Mouse (Mus musculus) embryonic facial prominence, embryonic 12.5 days (tissue): ENCODE measurements around the gene Dppa5a. TPM values are rescaled to one million over a fixed set of nuclear protein-coding genes. Genes with fewer than 3 reads are reported as not detected.
"Not testable (repeated sequence)": the region's sequence is repeated elsewhere in the genome, so short reads cannot be mapped to it uniquely, and the experiment has no call there.

ENCODE experiments used
- ATAC-seq: fragments of 200-750 bp; cut with Nextera tagmentation; 2 replicates; pipeline ENCODE4 v1.8.0; 2017; ENCODE audit not compliant: insufficient number of reproducible peaks, insufficient read depth, low FRiP score, low TSS enrichment
- H3K27ac ChIP-seq: fragments of 300-500 bp; sonication (generic); 2 replicates; pipeline ENCODE4 v1.5.1; 2016; ENCODE audit warnings: mild to moderate bottlenecking
- H3K27me3 ChIP-seq: fragments of 300-500 bp; sonication (generic); 2 replicates; pipeline ENCODE4 v1.6.1; 2016; ENCODE audit warnings: mild to moderate bottlenecking, moderate library complexity
- H3K36me3 ChIP-seq: fragments of 300-500 bp; sonication (generic); 2 replicates; pipeline ENCODE4 v1.6.1; 2016; ENCODE audit warnings: mild to moderate bottlenecking
- H3K4me1 ChIP-seq: fragments of 300-500 bp; sonication (generic); 2 replicates; pipeline ENCODE4 v1.6.1; 2016
- H3K4me2 ChIP-seq: fragments of 300-500 bp; sonication (generic); replicated peaks from 2 replicates; pipeline ENCODE4 v1.6.1; 2016; ENCODE audit warnings: mild to moderate bottlenecking, moderate library complexity
- H3K4me3 ChIP-seq: fragments of 300-500 bp; sonication (generic); 2 replicates; pipeline ENCODE4 v1.5.1; 2016; ENCODE audit warnings: mild to moderate bottlenecking
- H3K9ac ChIP-seq: fragments of 300-500 bp; sonication (generic); 2 replicates; pipeline ENCODE4 v1.6.1; 2016; ENCODE audit warnings: mild to moderate bottlenecking, moderate library complexity
- H3K9me3 ChIP-seq: fragments of 300-500 bp; sonication (generic); 2 replicates; pipeline ENCODE4 v1.6.1; 2016; ENCODE audit warnings: mild to moderate bottlenecking, moderate library complexity
- WGBS: fragments of 180-500 bp; shearing (Covaris S2); methylation state at CpG from one replicate; pipeline ENCODE4 v1.1.7; 2016; 5-methylcytosine and 5-hydroxymethylcytosine counted together
- polyA plus RNA-seq: library from polyadenylated mRNA; unstranded; fragments of >200 nt; fragmentation: Nextera tagmentation; extraction: Ambion mirVana; gene quantifications from 2 replicates; pipeline ENCODE4 v1.2.1, GENCODE M21; 2016

Gene Dppa5a
- 0.37 and 0.66 TPM in 2 replicates for polyA plus RNA-seq

- not testable (repeated sequence) for H3K4me3 ChIP-seq, H3K4me2 ChIP-seq, H3K9ac ChIP-seq, H3K27ac ChIP-seq, H3K36me3 ChIP-seq, H3K27me3 ChIP-seq, H3K9me3 ChIP-seq, H3K4me1 ChIP-seq, ATAC-seq
- WGBS, result 91% methylated on average over 16 of the region's 16 CpGs
These were observed at the start of gene Dppa5a for GRCm38 (mm10) chr9:78367959-78368358. Gene Dppa5a, minus strand, starts transcription at chr9:78368177.

- Histone ChIP-seq H3K27me3 (peaks cover 19% of the 10 kb centered on the region), H3K4me1 (no peaks in the 10 kb centered on the region), H3K4me3 (no peak overlapping the region), H3K27ac (no peak overlapping the region), H3K4me2 (no peak overlapping the region), H3K9ac (no peak overlapping the region), H3K9me3 (no peaks in the 10 kb centered on the region), H3K36me3 (no peaks in the 10 kb centered on the region)
- 88% methylated on average over 7 of the region's 7 CpGs for WGBS
- no peak for ATAC-seq
These were observed 33.6 kb upstream of the Dppa5a start for GRCm38 (mm10) chr9:78401596-78401995.

GRCm38 (mm10) chr9:78400570-78400969, 32.6 kb upstream of the Dppa5a start:
- ATAC-seq, result no peak
- Histone ChIP-seq H3K27ac (no peak overlapping the region), H3K4me1 (peaks cover 6% of the 10 kb centered on the region; the same call in 1 of the 2 replicates), H3K4me3 (no peak overlapping the region), H3K4me2 (no peak overlapping the region), H3K9ac (no peak overlapping the region), H3K36me3 (no peaks in the 10 kb centered on the region), H3K9me3 (no peaks in the 10 kb centered on the region), H3K27me3 (peaks cover 29% of the 10 kb centered on the region)
- 79% methylated on average over 5 of the region's 5 CpGs for WGBS

DNA sequence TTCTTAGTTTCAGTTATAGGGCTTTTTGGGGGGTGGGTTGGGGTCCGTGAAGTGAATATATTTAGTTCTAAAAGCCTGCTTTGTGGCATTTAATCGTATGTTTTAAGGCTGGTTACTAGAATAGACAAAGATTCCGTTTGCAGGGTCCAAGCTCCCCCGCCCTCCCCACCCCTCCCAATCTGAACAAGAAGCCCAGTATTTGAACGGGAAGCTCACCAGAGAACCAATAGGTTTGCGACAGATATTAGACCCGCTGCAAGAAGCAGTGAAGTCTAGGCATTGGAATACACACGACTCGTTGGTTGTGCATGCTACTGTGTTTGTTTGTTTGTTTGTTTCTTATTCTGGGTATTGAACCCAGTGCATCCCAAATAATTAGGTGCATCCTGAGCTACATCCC, 28.5 kb upstream of the Dppa5a start:
- H3K9me3 ChIP-seq, result no peaks in the 10 kb centered on the region
- H3K4me2 ChIP-seq, result no peak overlapping the region
- 62% methylated on average over 9 of the region's 9 CpGs for WGBS
- H3K36me3 ChIP-seq, result no peaks in the 10 kb centered on the region
- peaks cover 58% of the 10 kb centered on the region for H3K27me3 ChIP-seq
- H3K9ac ChIP-seq, result no peak overlapping the region
- peaks cover 6% of the 10 kb centered on the region; the same call in 1 of the 2 replicates for H3K4me1 ChIP-seq
- no peak for ATAC-seq
- peak overlapping the region; percentile 39 for H3K4me3 ChIP-seq
- no peak overlapping the region for H3K27ac ChIP-seq

- no peaks in the 10 kb centered on the region for H3K9me3 ChIP-seq
These were observed 27.8 kb upstream of the Dppa5a start, which contains the start of gene Ddx43 for GRCm38 (mm10) chr9:78395630-78396351. Gene Ddx43, plus strand, starts transcription at chr9:78395777.

DNA sequence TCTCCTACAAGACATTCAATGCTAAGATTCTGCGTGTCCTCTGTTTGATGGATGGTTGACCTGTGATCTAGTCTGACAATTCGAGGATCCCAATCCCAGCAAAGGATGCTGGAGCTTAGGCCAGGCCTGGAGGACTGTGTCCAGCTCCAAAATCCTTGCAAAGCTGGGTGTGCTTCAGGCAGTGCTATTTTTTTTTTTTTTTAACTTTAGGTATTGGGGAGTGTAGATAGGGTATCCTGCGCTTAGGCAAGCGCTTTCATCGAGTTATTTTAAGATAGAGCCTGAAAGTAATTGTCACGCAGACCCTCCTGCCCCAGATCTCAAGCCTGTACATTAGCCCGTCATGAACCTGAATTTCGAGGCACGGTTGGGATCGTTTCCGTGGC, 27.3 kb upstream of the Dppa5a start:
- Histone ChIP-seq H3K27me3 (peaks cover 58% of the 10 kb centered on the region), H3K27ac (no peak overlapping the region), H3K36me3 (no peaks in the 10 kb centered on the region), H3K4me2 (peak overlapping the region; percentile 57), H3K9ac (no peak overlapping the region), H3K4me3 (peak overlapping the region; percentile 39), H3K4me1 (peaks cover 6% of the 10 kb centered on the region; the same call in 1 of the 2 replicates), H3K9me3 (no peaks in the 10 kb centered on the region)
- 42% methylated on average over 11 of the region's 11 CpGs for WGBS
- ATAC-seq, result no peak

More at GRCm38 (mm10) chr9:78395630-78396351, 27.8 kb upstream of the Dppa5a start, which contains the start of gene Ddx43:
- WGBS, result 4% methylated on average over 91 of the region's 93 CpGs
- Histone ChIP-seq H3K4me2 (peak within 1 kb of the TSS; percentile 57), H3K4me1 (peaks cover 6% of the 10 kb centered on the region; the same call in 1 of the 2 replicates), H3K27me3 (peaks cover 58% of the 10 kb centered on the region), H3K36me3 (no peaks in the 10 kb centered on the region), H3K9ac (no peak within 1 kb of the TSS; the same call in 1 of the 2 replicates), H3K4me3 (peak within 1 kb of the TSS; percentile 39), H3K27ac (no peak within 1 kb of the TSS)
- peak; percentile 84 for ATAC-seq

DNA sequence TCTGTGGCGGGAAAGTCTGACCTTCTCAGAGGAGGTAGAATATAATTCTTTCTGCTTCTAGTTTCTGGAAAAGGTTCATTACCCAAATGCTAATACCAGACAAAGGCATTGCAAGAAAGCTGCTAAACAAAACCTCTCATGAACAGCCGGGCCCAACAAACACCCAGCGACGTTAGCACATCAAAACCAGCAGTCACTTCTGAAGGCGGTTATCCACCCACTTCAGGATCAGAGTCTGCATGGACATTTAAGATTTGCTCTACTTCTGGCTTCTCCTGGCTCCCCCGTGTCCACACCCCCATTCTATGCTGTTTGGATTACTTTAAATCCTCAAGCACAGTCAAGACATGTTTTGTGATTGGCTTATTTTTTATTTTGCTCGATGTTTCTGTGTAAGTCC, 26.6 kb upstream of the Dppa5a start:
- Histone ChIP-seq H3K4me2 (no peak overlapping the region), H3K36me3 (no peaks in the 10 kb centered on the region), H3K27ac (no peak overlapping the region), H3K27me3 (peaks cover 58% of the 10 kb centered on the region), H3K4me1 (peaks cover 6% of the 10 kb centered on the region; the same call in 1 of the 2 replicates), H3K9ac (no peak overlapping the region), H3K9me3 (no peaks in the 10 kb centered on the region), H3K4me3 (no peak overlapping the region)
- WGBS, result 77% methylated on average over 7 of the region's 7 CpGs
- no peak for ATAC-seq

DNA sequence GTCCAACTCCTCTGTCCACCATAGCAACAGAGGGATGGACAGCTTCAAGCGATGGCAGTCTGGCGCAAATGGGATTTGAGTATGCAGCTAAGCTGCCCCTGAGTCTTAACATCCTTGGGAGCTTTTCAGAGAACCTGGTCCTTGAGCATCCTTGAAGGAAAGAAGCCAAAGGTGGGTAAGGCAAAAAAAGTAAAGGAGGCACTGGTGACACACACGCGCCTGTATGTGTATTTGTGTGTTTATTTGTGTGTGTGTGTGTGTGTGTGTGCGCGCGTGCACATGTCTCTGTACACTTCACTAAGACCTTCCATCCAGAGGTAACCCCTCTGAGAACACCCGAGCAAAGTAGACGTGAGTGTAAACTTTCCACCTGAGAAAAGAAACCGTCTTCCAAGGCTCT, 25.8 kb upstream of the Dppa5a start:
- Histone ChIP-seq H3K9me3 (no peaks in the 10 kb centered on the region), H3K4me3 (no peak overlapping the region), H3K27ac (no peak overlapping the region), H3K9ac (no peak overlapping the region), H3K4me1 (peaks cover 6% of the 10 kb centered on the region; the same call in 1 of the 2 replicates), H3K36me3 (no peaks in the 10 kb centered on the region), H3K27me3 (peaks cover 58% of the 10 kb centered on the region), H3K4me2 (no peak overlapping the region)
- no peak for ATAC-seq
- WGBS, result 85% methylated on average over 10 of the region's 10 CpGs

DNA sequence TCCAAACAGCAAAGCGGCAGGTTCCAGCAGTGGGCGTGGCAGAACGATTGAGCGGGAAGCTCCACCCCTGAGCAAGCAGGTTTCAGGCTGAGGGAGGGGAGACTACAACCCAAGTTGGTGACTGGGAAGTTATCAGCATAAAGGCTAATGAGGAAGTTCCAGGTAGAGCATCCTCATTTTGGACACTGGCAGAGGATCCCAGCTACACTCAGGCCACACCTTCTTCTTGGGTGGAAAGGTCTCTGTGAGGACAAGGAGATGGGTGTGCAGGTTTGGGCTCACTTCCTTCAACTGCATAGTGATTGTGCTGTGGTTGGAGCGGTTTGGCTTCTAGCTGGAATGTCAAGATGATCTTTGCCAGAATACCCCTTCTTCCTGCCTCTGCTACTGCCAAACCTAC, 22.0 kb upstream of the Dppa5a start:
- 61% methylated on average over 5 of the region's 5 CpGs for WGBS
- H3K4me3 ChIP-seq, result no peak overlapping the region
- H3K9ac ChIP-seq, result no peak overlapping the region
- H3K4me2 ChIP-seq, result no peak overlapping the region
- ATAC-seq, result no peak
- no peak overlapping the region for H3K27ac ChIP-seq
- H3K27me3 ChIP-seq, result peaks cover 23% of the 10 kb centered on the region
- H3K9me3 ChIP-seq, result no peaks in the 10 kb centered on the region
- H3K36me3 ChIP-seq, result no peaks in the 10 kb centered on the region
- H3K4me1 ChIP-seq, result no peaks in the 10 kb centered on the region

DNA sequence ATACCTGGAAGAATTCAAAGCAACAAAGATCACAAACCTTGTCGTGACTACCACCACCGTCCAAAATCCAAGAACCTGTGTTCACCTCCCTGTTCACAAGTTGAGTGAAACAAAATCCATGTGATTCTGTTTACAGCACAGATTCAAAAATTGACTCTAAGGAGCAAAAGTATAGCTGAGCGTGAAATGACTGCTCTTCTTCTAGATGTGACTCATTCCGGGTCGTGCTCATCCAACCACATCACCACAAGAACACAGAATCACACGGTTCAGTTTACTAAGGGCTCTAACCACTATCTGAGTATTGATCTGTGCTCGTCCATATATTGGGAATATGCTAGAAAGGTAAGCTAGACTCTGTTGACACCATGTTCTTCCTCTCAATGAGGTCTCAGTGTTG, 19.0 kb upstream of the Dppa5a start:
- no peaks in the 10 kb centered on the region for H3K9me3 ChIP-seq
- H3K4me1 ChIP-seq, result no peaks in the 10 kb centered on the region
- ATAC-seq, result no peak
- no peaks in the 10 kb centered on the region for H3K27me3 ChIP-seq
- H3K9ac ChIP-seq, result no peak overlapping the region
- WGBS, result 83% methylated on average over 7 of the region's 7 CpGs
- H3K4me2 ChIP-seq, result no peak overlapping the region
- no peaks in the 10 kb centered on the region for H3K36me3 ChIP-seq
- no peak overlapping the region for H3K4me3 ChIP-seq
- no peak overlapping the region for H3K27ac ChIP-seq

- H3K4me1 ChIP-seq, result no peaks in the 10 kb centered on the region
- WGBS, result 38% methylated on average over 3 of the region's 3 CpGs
- no peak overlapping the region for H3K4me3 ChIP-seq
- H3K27me3 ChIP-seq, result no peaks in the 10 kb centered on the region
- H3K9ac ChIP-seq, result no peak overlapping the region
- H3K36me3 ChIP-seq, result no peaks in the 10 kb centered on the region
- H3K27ac ChIP-seq, result no peak overlapping the region
- H3K9me3 ChIP-seq, result no peaks in the 10 kb centered on the region
- no peak for ATAC-seq
- H3K4me2 ChIP-seq, result no peak overlapping the region
These were observed 17.9 kb upstream of the Dppa5a start for GRCm38 (mm10) chr9:78385893-78386292.

GRCm38 (mm10) chr9:78378113-78378785, 10.3 kb upstream of the Dppa5a start, which contains the start of gene Ooep:
Gene Ooep, minus strand, starts transcription at chr9:78378725.
- WGBS, result 4% methylated on average over 23 of the region's 23 CpGs
- H3K27ac ChIP-seq, result no peak within 1 kb of the TSS
- peak; percentile 79 for ATAC-seq

More at GRCm38 (mm10) chr9:78378113-78378785, 10.3 kb upstream of the Dppa5a start, which contains the start of gene Ooep:
- Histone ChIP-seq H3K4me3 (peak within 1 kb of the TSS; percentile 31), H3K9me3 (no peaks in the 10 kb centered on the region), H3K4me2 (peak within 1 kb of the TSS; percentile 69), H3K27me3 (peaks cover 4% of the 10 kb centered on the region; the same call in 1 of the 2 replicates), H3K9ac (peak within 1 kb of the TSS; percentile 42), H3K4me1 (peaks cover 8% of the 10 kb centered on the region; the same call in 1 of the 2 replicates), H3K36me3 (no peaks in the 10 kb centered on the region)
